Mouse (Mus musculus): ENCODE data around the gene Trmt1.
A peak's percentile ranks its signal among the peaks of the same experiment; 100 is the strongest.

Trmt1 gene

GRCm38 (mm10) chr8:84731371-84732177, 45.5 kb downstream of the Trmt1 start:
- DNase-seq (ENCODE audit: low spot score in 2 of 2) = no peak

- DNase-seq (ENCODE audit: low spot score in 2 of 2) = no peak
Observed at GRCm38 (mm10) chr8:84732545-84732944, 46.4 kb downstream of the Trmt1 start.

GRCm38 (mm10) chr8:84732996-84733395, 46.9 kb downstream of the Trmt1 start:
- DNase-seq (ENCODE audit: low spot score in 2 of 2) = no peak

DNA sequence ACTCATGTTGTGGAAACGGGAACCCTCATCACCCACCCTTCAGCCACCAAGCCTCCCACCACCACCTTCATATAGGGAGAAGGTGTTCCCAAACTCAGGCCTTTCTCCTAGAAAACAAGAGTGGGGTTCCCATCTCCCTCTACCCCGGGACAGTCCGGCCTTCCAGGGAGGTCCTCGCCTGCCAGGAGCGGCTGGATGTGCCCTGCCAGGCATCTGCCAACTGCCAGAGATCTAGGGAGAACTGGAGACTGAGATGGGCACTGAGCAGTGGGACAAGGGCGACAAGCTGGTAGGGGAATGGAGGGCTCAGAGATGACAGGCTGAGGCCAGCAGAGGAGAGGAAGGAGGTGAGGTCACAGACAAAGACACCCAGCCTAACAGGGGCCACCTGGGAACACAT, 47.9 kb downstream of the Trmt1 start:
- no peak for DNase-seq (ENCODE audit: low spot score in 2 of 2)

GRCm38 (mm10) chr8:84734680-84735079, 48.6 kb downstream of the Trmt1 start:
- no peak for DNase-seq (ENCODE audit: low spot score in 2 of 2)

DNA sequence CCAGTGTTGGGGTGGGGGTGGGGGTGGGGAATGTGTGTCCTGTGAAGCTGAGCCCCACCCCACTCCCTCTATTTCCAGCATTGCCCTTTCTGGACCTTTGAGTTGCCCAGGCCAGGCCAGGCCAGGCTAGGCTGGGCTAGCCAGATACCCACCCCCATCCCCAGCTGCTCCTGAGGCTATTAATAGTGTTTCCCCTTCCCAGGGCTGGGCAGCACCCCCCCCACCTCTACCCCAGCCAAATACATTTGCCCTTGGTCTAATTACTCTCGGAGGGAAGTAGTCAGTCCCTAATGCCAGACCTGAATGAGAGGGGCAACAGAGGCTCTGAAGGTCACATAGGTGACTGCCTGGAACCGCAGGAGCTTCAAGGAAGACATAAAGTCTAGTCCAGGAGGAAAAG, 49.5 kb downstream of the Trmt1 start:
- DNase-seq (ENCODE audit: low spot score in 2 of 2) = no peak

DNA sequence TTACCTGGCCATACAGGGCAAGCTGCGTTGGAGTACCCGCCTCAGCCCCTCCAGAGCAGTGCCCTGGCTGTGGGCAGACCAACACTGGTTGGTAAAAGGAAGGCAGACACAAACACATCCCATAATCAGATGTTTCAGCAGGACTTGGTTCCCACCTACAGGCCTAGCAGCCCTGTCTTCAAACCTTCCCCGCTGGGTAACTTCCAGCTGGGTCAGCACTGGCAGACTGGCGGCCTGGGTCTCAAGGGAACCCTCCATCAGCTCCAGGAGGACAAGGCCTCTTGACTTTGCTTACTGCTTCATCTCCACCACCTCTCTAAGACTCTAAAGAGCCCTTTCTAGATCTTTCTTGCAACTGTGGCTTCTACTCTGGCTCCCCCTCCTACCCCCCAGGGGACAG, 50.4 kb downstream of the Trmt1 start:
- no peak for DNase-seq (ENCODE audit: low spot score in 2 of 2)

GRCm38 (mm10) chr8:84737608-84738007, 51.5 kb downstream of the Trmt1 start:
- DNase-seq (ENCODE audit: low spot score in 2 of 2) = peak; percentile 67 to 80

DNA sequence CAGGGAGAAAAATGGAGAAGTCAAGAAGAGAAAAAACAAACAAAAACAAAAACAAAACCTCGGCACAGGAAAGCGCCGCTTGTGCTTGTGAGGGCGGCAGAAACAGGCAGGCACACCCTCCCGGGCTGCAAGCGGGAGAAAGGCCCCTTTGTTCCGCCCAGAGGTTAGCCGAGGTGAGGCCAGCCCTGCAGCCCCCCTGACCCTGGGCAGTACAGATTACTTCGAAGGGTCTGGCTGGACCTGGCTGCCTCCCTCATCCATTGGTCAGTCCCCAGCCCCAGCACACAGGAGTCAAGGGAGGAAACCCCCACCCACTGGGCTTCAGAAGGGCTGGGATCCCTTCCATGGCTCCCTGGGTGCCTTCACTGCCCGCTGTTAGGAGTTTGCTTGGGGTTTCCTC, 52.2 kb downstream of the Trmt1 start:
- no peak for DNase-seq (ENCODE audit: low spot score in 2 of 2)

DNA sequence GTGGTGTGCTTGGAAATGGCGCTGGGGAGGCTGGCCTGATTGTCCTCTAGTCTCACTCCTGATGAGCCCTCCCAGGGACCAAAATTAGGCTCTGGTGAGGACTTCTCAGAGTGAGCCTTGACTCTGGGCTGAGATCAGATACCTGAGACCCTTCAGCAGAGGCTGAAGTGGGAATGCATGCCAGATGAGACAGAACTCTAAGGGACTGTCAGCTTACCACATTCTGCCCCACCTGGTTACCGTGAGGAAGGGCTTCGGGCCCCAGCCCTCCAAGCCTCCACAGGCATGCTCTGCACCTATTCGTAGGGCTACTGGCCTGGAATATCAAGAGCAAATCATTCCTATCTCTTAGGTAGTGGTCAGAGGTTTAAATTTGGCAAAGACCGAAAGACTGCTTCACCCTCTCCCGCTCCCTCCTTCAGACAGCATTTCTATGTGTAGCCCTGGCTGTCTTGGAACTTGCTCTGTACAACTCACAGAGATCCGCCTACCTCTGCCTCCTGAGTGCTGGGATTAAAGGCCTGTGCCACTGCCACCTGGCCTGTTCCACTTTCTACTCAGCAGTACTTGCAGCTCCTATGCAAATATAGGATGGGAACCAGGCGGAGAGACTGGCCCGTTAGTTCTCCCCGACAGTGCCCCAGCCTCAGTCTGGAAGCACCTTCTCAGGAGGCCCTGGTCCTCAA, 52.8 kb downstream of the Trmt1 start:
- DNase-seq (ENCODE audit: low spot score in 2 of 2) = no peak

- no peak for DNase-seq (ENCODE audit: low spot score in 2 of 2)
Observed at GRCm38 (mm10) chr8:84739401-84739742, 53.3 kb downstream of the Trmt1 start.

DNA sequence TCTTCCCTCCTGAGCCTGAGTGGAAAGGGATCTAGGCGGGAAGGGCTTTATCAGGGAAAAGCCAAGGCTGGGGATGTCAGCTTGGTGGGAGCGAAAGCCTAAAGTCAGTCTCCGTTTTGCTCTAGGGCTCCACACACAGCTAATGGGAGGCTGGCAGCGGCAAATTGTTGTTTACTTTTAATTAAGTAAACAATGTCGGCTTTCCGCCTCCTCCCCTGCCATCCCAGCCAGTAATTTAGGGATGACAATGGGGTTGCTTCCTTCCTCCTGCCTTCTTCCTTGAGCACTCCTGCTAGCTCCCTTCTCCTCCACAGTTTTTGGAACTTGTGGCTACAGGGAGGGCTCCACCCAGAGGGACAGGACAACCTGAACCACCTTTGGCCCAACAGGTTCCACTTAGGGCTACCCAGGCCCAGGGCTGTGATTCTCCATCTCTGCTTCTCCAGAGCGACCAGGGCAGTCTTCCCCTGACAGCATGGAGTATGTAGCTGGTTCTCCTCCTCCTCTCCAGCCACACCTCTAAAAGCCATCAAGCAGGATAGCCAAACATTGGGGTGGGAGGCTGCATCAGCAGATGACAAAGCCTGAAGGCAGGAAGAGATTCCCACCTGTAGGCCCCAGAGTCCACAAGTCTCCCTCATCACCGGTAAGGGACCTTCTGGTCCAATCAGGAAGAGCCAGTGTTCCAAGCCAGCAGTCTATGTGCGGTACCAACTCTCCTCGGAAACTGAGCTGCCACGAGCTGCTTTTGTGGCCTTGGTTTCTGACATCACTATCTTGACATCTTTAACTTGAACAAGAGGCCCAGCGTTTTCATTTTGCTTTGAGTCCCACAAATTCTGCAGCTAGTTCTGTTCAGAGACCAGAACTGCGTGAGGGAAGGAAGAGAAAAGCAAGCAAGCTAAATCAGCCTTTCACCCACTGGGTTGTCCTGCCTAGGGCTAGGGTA, 55.1 kb downstream of the Trmt1 start:
- no peak for DNase-seq (ENCODE audit: low spot score in 2 of 2)

GRCm38 (mm10) chr8:84742171-84743053, 56.3 kb downstream of the Trmt1 start:
- DNase-seq (ENCODE audit: low spot score in 2 of 2) = no peak

DNA sequence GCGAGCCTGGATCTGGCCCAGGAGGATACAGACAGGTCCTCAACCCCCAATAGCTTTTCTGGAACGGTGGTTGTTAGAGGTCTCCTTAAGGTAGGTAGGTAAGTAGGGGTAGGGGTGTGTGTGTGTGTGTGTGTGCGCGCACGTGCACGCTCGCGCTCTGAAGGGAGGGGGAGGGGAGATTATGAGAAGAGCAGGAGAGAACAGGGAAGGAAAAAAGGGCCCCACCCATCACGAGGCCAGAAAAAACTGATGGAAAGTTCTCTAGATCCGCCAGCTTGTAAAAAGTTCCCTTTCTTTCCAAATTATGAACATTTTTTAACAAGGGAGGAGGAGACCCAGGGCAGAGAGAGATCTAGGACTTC, 56.9 kb downstream of the Trmt1 start:
- no peak for DNase-seq (ENCODE audit: low spot score in 2 of 2)

DNA sequence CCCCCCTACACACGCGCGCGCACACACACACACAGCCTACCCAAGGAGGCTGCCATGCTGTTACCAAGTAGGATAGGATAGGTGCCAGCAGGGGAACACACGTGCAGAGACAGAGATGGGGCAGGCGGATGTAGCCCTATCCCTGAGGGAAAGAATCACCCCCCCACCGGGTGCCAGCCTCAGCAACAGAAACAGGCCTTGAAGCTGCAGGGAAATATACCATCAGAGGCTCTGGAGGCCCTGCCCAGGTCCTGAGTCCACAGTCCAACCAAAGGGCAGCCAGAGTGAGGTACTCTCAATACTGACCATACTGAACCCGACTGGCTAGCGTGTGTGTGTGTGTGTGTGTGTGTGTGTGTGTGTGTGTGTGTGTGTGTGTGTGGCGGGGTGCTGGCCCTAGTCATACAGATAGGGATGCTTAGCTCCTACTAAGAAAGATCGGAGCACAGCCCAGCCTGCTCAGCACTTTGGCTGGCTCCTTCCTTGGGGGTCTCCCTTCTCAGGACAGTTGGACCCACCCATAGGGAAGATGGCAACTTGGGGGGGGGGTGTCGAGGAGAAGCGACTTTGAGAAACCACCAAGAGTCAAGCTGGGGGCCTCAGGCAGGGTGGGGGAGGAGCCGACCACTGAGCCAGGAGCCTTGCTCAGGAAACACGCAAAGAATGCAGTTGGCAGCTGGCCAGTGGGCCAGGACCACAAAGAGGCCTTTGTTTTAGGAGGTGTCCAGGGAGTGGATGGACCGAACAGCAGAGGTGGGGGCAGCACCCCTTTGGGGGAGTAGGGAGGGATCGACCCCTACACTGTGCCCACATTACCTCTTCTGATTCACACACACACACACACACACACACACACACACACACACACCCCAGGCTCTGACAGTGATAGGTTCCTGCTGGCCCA, 57.7 kb downstream of the Trmt1 start:
- no peak for DNase-seq (ENCODE audit: low spot score in 2 of 2)

DNA sequence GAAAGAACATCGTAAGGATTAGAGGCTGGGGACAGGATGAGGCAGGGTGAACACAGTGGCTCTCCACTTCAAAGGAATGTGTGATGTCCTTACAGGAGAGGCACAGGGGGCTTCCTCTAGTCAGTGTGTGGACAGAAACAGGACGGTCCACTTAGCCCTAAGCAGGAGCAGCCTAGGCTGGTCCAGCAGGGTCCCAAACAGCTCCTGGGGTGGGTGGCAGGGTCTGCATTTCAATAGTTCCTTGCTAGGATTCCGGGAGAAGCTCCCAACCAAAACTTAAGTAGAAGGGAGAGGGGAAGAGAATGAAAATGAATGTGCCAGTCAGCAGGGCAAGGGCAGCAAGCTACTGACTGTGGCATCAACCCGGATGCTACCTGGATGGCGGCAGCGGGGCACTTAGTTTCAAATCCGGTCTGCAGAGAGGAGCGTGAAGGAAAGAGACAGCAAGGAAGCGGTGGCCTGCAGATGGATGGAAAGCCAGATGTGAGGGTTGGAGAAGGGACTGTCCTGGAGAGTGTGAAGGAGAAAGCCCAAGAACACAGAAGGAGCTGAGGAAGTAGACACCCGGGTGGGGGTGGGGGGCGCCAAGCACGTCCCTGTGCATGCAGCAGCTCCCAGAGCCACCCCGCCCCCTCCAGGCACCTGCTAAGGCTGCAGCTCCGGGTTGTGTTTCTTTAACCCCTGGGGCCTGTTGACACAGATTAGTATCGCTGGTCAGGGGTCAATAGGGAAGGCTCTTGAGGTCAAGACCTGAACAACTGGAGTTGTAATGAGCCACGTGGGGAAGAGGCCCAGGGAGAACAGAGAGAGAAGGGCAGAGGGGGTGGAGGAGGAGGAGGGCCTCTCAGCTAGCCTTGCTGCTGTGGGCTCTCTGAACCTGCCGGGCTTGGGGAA, 59.2 kb downstream of the Trmt1 start:
- no peak for DNase-seq (ENCODE audit: low spot score in 2 of 2)
